Mouse (Mus musculus): ENCODE measurements at regions not wholly inside any gene's neighbourhood (a gene's known extent, or its start where the extent isn't known, plus 50 kb on each side); places are given as distances from the start of the nearest gene placed in this dataset.

DNA sequence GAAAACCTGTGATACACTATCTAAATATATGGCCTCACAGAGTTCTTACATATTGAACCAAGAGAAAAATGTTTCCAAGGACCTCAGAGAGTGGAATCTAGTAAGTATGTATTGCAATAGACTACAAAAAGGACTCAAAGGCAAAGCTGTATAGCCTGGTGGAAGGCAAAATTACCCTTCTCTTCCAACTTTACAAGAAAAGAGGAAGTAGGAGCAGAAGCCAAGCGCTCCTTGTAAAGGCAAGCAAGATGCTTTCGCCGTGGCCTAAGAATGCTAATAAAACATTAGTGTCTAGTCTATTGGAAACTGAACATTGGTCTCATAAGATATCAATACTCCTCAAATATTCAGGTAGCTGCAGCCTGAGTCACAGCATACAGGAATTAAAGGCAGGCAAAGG lies 134.0 kb downstream of the Gm9733 start:
- in situ Hi-C loops (cut with MboI, MseI): no loop called here

DNA sequence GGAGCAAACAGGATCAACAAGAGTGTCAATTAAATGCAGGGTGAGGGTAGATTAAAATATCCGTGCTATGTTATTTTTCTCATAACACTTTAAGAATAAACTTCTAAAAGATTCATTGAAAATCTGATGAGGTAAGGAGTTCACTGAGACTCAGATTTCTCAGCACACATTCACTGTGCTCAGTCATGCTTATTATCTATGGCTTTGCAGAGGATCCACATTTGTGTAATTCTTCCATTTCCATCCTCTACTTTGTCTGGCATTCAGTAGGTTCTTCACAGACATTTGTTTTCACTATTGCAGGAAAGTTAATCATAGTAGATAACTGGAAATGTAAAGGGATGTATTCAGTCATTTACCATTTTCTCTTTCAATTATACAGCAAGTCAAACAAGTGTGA lies 131.8 kb downstream of the Gm9733 start:
- in situ Hi-C loops (cut with MboI, MseI): no loop called here

DNA sequence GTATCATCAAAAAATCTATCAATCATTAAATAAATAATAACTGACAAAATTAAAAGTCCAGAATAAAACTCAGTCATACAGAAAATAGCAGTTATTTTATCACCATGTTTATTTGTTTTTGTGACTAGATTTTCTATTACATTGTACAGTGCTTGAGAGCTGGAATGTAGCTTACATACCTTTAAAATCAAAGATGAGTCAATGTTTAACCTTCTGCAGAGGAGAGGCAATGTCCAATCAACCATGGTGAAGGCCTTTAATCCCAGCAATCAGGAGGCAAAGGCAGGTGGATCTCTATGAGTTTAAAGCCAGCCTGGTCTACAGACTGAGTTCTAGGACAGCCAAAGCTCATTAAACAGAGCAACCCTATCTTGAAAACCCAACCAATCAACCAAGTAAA lies 131.1 kb downstream of the Gm9733 start:
- in situ Hi-C loops (cut with MboI, MseI): no loop called here

DNA sequence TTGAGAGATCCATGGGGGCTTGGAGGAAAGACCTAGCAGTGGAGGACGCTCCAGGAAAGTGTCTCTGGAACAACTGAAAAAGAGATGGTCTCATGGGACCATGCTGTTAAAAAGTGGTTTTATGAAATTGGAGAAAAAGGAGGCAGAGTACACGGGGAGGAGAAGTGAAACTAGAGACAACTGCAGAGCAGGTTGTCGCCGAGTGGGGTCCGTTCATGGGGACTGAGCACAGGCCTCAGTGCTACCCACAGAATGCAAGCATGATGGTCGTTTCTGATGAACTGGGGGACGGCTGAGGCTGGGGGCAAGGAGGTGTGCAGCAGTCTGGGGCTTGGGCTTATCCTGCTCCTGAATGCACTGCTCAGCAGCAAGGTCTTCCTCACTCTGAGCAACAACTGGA lies 129.3 kb downstream of the Gm9733 start:
- in situ Hi-C loops (cut with MboI, MseI): no loop called here

DNA sequence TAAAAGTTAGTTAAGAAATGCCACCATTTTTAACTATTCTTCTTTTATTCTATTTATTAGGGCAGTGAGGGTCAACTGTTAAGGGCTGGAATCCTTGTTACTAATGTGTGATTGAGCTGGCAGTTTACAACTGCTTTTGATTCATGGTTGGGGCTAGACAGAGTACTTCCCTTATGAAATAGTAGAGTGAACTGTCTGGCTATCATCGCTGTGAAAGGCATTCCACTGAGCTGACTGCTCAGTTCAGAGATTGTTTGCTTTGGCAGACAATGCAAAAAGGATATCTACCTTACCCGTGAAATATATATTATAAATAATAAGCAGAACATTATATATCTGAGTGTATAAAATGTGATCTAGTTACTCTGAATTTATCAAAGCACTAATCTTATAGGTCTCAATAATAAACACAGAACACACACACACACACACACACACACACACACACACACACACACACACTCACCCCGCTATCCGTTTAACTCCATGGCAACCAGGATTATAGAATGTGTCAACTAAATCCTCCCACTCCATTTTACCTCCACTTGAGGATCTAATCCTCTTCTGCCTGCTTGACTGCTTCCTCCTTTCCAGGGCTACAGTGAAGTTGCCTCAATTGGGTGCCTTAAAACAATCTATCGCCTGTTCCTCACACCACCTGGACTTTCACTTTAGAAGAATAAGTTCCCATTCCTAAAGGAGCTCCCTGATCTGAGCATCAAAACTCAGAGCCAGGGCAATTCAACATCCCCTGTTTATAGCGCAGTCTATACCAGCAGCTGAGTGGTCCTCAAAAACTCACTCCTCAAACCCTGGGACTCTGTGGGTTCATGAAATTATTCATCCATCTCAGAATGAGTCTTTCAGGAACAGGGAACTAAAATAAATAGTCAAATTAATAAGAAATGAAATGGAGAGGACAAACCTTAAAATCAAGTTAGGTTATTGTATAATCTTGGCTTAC lies 126.6 kb downstream of the Gm9733 start:
- in situ Hi-C loops (cut with MboI, MseI): no loop called here

DNA sequence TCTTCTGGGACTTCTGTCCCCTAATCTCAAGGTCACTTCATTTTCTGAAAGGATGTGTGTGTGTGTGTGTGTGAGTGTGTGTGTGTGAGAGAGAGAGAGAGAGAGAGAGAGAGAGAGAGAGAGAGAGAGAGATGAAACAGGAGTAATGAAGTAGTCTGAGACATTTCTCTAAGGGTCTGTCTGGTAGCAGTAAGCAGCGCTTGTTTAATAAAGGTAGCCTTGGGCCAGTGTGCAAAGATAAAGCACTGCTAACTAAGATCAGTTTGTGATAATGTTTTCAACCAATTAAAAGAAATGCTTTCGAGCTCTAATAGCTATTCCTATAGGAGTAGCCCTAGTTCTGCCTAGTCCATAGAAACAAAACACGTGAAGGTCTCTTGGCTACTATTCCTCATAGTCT lies 119.7 kb downstream of the Gm9733 start:
- in situ Hi-C loops (cut with MboI, MseI): no loop called here

DNA sequence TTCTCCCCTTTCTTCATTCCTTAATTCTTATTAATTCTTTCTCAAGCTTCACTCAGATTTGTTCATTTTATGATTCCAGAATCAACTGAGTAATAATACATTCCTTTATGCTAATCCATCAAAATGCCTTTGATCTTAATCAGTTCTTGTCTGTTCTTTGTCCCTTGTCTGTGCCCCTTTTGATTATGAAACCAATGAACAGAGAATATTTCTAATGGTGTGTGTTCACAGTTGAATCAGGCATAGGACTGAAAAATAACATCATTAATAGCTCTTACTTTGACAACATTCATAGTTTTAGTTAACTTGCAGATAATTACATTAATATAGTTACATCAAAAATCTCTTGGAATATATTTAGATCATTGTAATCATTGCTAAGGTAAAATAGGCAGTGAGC lies 114.5 kb downstream of the Gm9733 start:
- in situ Hi-C loops (cut with MboI, MseI): no loop called here

DNA sequence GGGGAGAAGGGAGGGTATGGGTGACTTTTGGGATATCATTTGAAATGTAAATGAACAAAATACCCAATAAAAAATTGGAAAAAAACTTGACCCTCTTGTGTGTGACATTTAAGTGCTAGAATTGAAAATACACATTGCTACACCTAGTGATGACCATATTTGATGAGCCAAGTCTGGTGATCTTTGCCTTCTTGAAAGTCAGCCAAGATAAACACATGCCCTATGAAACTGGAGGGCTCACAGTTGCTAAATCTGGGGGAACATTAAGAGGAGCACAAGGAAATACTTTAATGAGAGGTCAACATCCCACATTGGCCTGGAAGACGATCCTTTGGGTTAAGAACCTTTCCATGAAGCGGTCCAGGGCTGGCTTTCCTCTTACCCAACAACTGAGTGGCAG lies 112.8 kb downstream of the Gm9733 start:
- in situ Hi-C loops (cut with MboI, MseI): no loop called here

DNA sequence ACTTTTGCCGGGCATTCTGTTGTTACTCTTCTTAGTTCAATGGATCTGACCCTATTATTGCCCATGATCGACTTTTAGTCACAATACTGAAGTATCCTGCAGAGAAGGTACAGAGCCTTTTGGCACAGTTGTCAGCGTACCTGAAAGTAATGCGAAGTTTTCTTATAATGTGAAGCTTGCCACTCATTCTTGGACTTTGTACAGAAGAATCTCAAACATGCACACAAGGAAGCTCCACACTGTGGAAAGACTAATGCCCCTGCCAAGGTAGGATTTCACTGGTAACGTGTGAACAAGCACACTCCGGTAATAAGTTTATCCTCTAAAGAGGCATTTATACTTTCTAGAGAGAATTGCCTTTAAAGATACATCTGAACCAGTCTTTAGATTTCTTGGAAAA lies 108.8 kb downstream of the Gm9733 start:
- in situ Hi-C loops (cut with MboI, MseI): no loop called here

DNA sequence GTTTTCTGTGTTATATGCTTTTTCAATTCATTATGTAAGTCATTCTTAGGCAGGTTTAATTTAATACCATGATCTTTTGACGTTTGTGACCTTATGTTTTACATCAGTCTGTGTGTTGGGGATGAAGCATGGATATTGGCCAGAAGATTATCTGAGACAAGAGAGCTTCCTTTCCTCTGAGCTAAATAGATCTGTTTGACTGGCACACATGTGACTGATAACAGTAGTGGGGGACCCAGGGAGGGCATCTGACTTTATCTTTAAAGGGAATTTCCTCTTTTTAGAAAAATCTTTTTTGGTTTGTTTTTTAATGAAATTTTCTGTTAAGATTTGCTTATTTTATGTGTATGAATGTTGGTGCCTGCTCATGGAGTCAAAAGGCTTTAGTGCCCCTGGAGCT lies 107.7 kb downstream of the Gm9733 start:
- in situ Hi-C loops (cut with MboI, MseI): no loop called here

DNA sequence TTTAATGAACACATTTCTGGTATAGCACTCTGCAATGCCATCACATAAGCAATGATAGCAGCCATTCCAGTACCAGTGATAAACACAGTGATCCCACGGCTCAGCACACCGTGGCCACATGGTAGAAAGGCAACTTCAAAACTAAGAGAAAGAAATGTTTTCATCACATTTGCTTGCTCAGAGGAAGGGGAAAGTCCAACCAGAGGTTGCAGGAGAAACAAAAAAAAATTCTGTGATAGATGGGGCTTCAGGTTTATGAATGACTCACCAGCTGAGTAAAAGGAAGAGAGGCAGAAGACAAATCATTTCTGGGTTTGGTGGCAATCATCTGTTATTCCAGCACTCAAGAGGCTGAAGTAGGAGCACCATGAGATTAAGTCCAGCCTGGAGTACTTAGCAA lies 103.5 kb downstream of the Gm9733 start:
- in situ Hi-C loops (cut with MboI, MseI): loop anchor here (25.0 kb wide), 1 partner anchor 566 kb away; no protein-coding TSS in a partner anchor

DNA sequence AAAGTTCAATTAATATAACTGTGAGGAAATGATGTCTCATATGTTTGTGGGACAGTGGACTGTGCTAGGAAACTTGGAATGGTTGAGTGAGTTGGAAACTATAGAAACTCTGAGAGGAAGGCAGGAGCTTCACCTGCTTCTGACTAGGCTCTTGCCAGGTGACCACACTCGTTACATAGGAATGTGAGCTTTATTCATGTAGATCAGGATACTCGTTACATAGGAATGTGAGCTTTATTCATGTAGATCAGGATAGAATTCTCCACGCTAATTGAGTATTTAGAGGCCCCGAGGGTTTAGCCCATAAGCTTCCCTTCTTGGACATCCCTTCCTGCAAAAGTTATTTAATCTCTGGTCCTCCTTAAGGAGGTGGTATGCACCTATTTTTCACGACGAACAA lies 101.9 kb downstream of the Gm9733 start:
- in situ Hi-C loops (cut with MboI, MseI): loop anchor here (5.0 to 25.0 kb wide), 2 partner anchors 168 to 568 kb away; no protein-coding TSS in a partner anchor

DNA sequence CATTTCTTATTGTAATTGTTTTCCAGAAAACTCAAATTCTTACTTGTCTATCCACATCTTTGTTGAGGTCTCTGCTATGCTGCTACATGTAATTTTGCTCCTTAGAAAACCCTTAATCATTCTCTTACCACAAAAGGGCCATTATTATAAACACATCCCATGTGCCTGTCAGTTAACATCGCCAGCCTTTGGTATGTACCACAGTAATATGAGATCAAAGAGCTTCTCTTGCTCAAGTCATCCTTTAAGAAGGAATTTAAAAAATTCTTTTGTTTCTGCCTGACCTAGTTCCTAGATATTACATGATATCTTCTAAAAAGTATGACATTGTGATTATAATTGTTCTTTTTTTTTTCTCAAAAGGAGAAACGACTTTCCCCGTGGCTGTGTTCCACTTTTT lies 100.7 kb downstream of the Gm9733 start:
- in situ Hi-C loops (cut with MboI, MseI): loop anchor here (5.0 to 25.0 kb wide), 2 partner anchors 169 to 569 kb away; no protein-coding TSS in a partner anchor

DNA sequence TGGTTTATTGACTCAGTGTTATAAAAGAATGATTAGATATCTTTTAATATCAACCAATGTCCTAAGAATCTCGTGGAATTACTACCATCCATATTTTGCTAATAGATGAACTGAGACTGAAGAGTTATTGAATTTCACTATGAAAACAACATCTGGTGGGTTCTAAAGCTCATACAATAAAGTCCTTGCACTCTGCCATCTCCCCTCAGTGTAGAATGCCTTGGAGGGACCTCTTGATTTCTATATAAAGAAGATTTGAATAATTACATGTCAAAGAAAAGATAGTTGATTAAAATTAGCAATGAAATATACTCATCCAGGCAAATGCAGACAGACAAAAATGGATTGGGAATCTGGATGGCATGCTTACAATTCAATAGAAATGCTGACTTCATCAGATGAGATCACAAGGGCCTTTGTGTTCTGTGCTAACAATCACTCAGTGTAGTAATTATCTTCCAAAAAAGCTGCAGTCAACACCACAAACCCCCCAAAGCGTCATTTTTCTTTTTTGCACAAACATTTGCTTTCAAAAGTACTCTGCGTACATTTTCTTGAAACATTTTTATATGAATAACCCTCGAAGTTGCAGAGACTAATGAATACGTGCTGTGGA lies 94.2 kb downstream of the Gm9733 start:
- in situ Hi-C loops (cut with MboI, MseI): loop anchor here (5.0 to 25.0 kb wide), 3 partner anchors 46 to 576 kb away; no protein-coding TSS in a partner anchor

DNA sequence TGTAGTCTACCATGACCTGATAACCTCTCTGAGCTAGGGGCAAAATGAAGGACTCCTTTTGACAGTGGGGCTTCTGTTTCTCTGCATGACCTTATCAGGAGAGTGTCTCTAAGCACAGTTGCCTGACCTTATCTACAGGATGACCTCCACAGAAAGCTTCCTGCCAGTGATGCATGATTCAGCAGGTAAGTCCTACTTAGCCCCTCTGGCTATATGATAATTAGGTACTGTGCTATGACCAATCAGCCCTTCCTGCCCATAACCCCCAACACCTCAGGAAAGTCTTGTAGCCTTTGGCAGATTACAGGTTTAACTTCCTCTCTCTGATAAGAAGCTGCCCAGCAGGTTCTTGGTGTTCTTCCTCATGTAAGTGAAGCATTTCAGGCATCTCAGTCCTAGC lies 89.7 kb downstream of the Gm9733 start:
- in situ Hi-C loops (cut with MboI, MseI): loop anchor here (25.0 kb wide), 1 partner anchor 580 kb away; no protein-coding TSS in a partner anchor

DNA sequence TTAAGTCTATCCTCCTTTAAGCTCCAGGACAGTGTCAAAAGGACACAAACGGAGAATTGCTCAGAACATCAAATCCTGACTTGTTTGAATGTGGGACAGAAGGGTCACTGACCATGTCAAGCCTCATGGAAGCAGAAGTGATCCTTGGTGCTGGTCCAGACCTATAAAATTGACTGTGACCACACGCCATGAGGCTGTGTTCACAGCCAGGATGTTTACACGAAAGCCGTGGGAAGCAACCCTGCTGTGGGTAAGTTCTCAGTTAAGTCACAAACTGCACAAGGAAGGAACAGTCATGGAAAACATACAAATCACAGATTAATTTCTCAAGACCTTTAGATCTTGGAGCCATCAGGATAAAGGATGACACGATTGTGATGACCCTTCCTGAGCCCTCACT lies 88.5 kb downstream of the Gm9733 start:
- in situ Hi-C loops (cut with MboI, MseI): loop anchor here (25.0 kb wide), 1 partner anchor 581 kb away; no protein-coding TSS in a partner anchor

DNA sequence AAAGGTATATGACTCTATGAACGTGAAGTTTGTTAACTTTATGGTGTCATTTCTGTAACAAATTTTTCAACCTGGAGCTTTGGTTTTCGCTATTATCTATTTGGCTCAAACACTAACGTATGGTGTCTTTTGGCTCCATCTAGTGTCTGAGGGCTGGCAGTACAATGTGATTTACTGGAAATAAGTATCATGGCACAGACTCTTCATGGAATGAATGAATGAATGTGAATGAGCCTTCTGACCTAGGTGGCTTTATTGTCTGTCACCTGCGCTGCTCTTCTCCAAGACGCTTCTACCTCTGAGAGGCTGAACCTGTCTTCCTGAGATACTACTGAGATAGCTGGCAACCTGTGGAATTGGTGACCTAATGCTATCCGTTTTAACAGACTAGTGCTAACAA lies 87.1 kb downstream of the Gm9733 start:
- in situ Hi-C loops (cut with MboI, MseI): loop anchor here (25.0 kb wide), 1 partner anchor 583 kb away; no protein-coding TSS in a partner anchor
